Mouse (Mus musculus): ENCODE results near the gene Npm3.

DNA sequence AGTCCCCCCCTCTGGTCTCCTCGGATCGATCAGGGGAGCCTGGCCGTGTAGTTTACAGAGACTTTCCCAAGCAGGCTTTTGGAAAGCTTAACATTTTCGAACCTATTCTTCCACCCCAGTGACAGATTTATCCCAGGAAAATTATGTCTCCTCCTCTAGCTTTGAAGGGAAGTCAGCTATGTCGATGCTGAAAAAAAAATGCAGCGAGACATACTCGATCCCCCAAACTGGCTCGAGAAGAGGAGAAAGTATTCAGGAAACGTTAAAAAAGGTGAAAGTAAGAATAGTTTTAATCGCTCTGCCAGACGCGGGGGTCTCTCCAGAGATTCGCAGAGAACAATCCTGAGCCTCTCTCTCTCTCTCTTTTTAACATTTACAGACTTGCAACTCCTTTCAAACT is 9.2 kb downstream of the Npm3 start:
- TF ChIP-seq CTCF (IDR thresholded peaks at IDR 0.05; ENCODE audit: control insufficient read depth, insufficient read depth, low read length) (no peak), POLR2A (IDR thresholded peaks at IDR 0.05; ENCODE audit: borderline replicate concordance, control insufficient read depth, low read depth, low read length) (no peak)
